Mouse (Mus musculus) right cerebral cortex, postnatal 25 days (tissue): ENCODE measurements around the gene Mapkap1.

ENCODE experiments used
- DNase-seq: peaks from one replicate; pipeline ENCODE4 v3.0.0; 2022

Gene Mapkap1

DNA sequence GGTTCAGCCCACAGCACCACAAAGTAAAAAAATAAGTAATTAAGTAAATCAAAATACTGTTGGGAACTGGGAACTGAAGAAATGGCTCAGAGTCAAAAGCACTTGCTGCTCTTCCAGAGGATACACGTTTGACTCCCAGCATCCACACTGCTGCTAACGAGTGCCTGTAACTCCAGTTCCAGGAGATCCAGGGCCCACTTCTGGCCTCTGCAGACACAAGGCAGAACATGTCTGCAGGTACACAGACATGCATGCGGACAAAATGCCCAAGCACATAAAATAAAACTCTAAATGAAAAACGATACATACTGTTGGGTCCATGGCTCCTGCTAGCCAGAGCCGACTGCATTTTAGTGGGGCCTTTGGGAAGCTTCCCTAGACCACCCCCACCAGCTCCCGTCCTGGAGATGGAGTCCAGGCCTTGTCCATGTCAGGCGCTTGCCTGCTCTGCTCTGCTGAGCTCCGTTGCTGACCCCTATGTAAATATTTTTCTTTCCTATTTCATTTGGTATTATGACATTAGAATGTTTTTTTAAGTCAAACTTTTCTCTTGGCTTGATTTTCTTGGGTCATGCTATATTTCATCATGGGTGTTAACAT is 185.9 kb downstream of the Mapkap1 start:
- no peak for DNase-seq

DNA sequence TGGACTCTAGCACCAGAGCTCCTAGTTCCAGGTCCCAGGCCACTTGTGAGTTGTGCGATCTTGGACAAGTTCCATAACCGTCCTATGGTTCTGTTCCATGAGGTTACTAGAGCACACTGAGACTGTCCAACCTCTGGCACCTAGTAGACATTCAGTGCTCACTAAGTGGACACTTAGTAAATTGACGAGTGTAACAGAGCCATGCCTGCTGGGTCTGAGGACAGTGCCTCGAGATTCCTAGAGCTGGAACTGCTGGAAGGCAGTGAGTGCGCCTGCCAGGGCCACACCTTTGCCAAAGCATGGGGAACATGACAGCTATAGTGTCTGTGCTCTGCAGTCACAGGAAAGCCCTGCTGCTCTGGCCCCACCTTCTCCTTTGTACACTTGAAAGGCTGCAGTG is 187.4 kb downstream of the Mapkap1 start:
- no peak for DNase-seq

- no peak for DNase-seq
Observed at GRCm38 (mm10) chr2:34599606-34600255, 193.2 kb downstream of the Mapkap1 start.

DNA sequence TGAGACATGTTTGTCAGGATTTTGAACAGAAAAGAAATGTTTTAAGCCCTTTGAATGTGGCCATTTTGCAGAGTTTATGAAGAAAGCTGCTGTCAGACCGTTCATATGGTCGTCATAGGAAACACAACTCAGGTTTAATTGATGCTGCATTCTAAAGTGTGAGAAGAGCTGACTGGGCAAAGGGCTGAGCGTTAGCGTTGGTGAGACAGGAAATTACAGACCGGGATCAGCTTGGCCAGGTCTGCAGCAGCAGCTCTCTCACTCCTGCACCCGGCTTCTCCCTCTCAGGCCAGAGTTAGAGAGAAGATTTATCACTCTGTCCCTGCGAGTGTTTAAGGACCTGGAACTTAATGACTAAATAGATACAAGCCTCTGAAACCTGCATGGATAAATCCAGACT is 194.2 kb downstream of the Mapkap1 start:
- no peak for DNase-seq

GRCm38 (mm10) chr2:34602111-34602541 is 195.6 kb downstream of the Mapkap1 start:
- DNase-seq: no peak

DNA sequence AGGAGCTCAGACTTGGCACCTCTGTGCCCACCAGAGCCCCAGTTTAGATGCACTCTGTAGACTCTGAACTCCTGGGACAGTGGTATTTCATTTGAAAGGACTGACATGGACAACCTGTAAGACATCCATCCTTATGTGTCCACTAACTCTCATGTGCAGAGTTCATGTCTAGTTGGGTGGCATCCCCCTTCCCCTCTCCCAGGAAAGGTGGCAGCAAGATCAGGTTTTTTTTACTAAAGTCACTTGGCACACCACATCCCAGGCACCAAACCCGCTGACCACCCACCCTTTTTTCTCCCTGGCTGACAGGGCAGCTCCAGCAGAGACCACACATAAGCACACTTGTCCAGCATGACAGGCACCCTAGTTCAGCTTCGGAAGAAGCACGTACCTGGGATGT is 196.3 kb downstream of the Mapkap1 start:
- no peak for DNase-seq

DNA sequence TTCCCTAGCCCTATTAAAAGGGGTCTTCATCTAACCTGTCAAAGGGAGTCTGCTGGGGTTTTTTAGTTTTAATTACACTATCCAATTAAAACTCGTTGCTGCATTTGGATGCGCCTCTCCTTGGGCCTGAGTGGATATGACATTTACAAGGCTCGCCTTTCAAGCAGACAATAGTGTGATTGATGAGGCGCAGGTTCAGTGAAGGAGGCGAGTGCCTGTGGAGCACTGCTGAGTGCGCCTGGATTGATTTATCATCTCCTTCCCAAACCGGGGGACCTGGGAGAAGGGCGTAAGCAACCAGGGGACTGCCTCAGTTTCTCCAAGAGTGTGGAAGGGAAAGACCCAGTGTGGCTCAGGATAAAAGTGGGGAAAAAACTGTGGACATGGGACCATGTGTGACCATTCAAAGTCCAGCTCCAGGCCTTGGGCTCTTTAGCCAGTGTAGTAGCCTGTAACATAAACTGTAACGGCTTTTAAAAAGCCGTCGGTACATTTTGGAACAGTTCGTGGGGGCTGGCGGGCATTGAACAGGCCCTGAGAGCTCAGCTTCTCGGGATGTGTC is 197.2 kb downstream of the Mapkap1 start:
- no peak for DNase-seq

DNA sequence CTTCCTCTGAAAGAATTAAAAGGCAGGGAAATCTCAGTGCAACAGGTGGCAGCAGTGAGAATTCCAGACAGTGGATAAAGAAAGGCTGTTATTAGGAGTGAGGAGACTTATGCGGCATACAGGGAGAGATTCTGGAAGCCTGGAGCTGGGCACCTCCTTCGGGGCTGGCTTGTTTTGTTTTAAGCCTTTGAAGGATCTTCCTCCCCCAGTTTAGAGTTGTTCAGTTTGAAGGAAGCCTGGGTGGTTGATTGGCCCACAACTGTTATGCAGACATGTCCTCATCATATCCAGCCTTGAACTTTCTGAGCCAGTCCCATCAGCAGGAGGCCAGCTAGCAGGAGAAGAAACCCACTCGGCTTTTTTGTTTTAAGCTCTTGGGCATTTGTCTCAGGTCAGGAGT is 198.5 kb downstream of the Mapkap1 start:
- DNase-seq: no peak

DNA sequence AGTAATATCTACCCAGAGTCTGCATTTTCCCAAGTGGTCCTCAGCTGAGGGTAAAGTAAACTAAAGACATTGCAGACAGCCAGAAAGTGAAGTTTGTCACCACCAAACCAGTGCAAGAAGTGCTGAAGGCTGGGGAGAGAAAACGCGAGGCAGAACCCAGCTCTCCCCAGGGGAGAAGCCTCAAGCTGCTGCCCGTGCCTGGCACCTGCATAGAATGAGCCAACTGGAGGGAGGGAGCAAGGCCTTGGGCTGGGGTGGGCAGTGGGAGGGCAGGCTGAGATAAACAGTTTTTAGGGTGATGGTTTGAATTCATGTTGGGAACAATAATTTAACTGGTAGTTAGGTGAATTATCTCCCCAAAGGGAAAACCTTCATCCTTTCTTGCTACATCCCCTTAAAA is 202.3 kb downstream of the Mapkap1 start:
- DNase-seq: no peak

DNA sequence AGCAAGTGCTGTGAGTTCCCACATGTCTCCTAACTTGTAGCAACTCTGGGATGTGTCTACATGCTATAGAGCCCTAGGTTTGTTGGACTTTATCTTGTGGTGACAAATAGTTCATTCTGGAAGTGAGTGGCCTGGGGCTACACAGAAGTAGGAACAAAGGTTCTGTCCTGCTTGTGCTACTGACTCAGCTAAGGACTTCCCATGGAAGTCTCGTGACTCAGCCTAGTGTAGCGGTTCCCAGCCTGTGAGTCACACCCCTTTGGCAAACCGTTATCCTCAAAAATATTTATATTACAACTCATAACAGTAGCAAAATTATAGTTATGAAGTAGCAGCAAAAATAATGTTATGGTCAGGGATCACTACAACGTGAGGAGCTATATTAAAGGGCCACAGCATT is 202.9 kb downstream of the Mapkap1 start:
- DNase-seq: no peak

- DNase-seq: no peak
Observed at GRCm38 (mm10) chr2:34620778-34621415, 214.3 kb downstream of the Mapkap1 start.

- DNase-seq: no peak
Observed at GRCm38 (mm10) chr2:34621485-34621884, 214.9 kb downstream of the Mapkap1 start.

DNA sequence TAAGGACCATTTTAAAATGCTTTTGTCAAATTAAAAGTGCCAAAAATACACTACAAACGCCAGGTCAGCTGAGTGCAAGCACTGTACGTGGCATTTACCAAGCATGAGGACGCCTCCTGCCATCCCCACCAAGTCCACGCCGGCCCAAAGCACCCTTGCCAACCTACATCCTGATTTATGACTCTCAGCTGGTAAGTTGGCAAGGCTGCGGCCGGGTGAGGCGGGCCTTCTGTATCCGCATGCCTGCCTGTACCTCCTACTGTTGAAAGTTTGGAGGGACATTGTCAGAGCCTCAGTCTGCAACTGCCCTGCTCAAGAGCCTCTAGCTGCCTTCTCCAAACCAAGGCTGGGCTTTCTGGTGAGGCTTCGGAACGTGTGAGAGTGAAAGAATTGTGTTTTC is 215.9 kb downstream of the Mapkap1 start:
- no peak for DNase-seq

DNA sequence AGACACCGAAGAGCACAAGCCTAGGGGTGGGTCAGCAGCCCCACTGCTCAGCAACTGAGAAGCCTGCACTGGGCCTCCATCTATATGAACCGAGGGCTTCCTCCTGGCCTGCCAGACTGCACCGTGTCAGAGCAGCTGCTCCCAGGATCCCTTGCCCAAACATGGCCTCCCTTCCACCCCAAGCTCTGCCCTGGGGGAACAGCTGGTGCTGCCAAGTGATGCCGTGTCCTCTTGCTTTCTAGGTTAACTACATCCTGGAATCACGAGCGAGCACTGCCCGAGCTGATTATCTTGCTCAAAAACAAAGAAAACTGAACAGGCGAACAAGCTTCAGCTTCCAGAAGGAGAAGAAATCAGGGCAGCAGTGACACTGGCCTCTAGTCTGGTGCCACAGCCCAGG is 216.6 kb downstream of the Mapkap1 start:
- DNase-seq: no peak

DNA sequence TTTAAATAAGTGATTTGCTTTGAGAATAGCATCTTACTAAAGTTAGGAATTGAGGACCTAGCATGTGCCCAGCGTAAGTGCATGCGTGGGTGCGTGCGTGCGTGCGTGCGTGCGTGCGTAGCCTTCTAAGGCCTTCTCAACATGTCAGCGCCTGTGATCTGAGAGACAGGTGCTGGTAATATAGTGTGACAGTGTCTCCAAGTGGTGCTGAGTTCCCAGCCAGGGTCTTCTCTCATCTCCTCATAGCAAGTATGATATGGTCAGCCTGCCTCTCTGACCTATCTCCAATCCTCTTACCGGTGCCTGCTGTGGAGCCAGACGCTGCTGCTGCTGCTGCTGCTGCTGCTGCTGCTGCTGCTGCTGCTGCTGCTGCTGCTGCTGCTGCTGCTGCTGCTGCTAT is 217.5 kb downstream of the Mapkap1 start:
- no peak for DNase-seq

DNA sequence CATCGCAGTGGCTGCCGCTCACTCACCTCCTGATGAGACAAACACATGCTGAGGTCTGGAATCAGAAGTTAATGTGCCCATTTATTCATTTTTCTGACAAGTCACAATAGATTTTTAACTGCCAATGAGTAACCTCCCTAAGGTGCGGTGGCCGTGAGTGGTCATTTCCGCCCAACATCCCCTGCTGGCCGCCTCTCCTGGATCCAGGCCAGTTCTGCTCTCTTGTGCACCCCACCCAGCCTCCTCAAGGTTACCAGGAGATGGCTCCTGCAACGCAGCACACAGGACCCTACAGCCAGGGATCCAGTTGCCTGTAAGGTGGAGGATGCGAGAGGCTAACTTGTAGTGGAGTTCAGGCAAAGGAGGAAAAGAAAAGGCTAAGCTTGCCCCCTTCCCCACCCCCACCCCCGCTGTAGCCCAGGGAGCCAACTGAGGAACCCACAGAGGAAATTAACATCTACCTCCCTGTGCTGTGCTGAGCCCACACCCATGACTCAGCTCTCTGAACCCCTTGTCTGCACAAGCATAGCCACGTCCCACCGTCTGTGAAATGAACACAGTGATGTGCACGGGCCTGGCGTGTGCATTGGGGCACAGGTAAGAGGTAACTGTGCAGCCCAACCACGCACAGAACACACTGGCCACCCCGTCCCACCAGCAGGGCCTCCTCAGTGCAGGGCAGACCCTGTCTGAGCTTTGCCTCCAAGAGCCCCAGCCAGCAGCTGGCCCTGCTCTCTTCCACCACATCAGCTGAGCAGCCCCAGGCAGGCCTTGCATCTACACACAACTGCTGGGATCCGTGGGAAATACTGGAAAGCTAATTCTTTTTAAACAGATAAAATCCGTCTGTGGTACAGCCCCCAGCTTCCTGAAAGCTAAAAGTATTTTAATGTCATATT is 221.0 kb downstream of the Mapkap1 start:
- DNase-seq: no peak

- no peak for DNase-seq
Observed at GRCm38 (mm10) chr2:34628903-34629540, 222.5 kb downstream of the Mapkap1 start.

- no peak for DNase-seq
Observed at GRCm38 (mm10) chr2:34629758-34630157, 223.2 kb downstream of the Mapkap1 start.

DNA sequence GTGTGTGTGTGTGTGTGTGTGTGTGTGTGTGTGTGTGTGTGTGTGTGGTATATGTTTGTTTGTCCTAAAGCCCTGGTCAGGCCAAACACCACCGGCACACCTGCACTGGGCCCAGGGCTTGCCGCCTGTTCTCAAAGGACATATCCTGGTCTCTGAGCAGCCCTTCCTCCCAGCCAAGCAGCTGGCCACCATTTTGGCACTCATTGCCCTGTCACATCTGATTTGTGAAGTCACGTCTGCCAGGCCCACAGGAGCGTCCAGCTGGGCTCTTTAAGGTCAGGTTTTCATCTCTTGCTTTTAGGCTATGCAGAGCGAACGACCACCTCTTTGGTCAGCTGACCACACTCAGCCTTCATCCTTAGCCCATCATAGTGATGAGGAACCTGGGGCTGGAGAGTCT is 223.9 kb downstream of the Mapkap1 start:
- no peak for DNase-seq

DNA sequence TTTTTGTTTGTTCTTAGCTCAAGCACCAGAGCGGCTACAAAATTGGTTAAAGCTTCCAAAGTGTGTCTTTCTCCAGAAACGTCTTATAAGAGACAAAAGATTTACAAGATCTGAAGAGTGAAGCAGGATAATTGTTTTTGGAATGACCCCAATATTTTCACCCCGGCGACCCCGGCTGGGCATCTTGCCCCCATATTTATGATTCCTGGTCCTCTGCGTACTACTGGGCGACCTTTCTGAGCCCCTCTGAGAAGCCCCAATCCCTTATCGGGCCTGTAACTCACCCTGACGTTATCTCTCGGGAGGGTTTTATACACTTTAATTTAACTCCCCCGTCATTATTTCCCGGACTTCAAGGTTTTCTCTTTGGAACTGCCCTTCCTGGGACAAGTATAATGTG is 225.5 kb downstream of the Mapkap1 start:
- DNase-seq: no peak

DNA sequence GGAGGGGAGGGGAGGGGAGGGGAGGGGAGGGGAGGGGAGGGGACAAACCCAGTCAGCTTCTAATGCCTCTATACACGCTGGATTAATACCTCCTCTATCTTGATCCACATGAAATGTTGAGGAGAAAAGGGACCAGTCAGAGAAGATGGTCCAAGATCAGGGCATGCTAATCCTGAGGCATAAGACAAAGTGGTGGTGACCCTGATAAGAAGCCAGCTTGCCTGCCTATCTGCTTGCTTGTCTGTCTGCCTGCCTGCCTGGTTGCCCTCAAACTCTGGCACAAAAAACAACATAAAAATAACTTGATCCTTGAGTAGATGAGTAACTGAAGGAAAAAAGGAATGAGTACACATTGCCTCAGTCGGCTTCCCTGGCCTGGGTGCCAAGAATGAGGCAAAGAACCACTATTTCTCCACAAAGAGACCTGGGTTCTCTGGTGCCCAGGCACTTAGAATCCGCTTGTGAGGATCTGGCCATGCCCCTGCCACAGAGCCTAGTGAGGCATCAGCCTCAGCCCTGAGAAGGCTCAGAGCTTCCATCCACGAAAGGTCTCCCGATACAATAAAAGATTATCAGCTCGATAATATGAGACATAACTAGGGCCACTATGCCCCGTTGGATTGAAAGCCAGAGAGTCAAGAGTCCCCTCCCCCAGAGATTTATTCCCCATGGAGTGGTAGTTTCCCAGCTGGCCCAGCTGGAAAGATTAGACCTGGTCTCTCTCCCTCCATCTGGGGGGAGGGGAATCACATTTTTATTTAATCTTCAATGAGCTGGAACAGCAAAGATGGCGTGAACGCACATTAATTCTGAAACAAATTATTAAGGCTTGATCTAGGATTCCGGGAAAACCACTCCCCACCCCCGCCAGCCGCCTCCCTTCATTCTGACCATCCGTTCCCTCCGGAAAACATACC is 228.9 kb downstream of the Mapkap1 start:
- no peak for DNase-seq
